Mouse (Mus musculus) heart, adult 2 months (tissue): ENCODE data around the gene Hoxc5.

ENCODE experiments used
- CTCF ChIP-seq: fragments of 200-600 bp; IDR thresholded peaks from 2 replicates; pipeline ENCODE4 v1.8.1; 2022; ENCODE audit warnings: antibody characterized with exemption, mild to moderate bottlenecking, moderate library complexity
- EP300 ChIP-seq: fragments of 200-500 bp; IDR thresholded peaks from 2 replicates; pipeline ENCODE4 v1.6.1; 2011; ENCODE audit warnings: low read depth, low read length, control low read depth; ENCODE audit not compliant: insufficient read depth

- TF ChIP-seq EP300, result no peak
- peak; percentile 17; the same call in 1 of the 2 replicates for TF ChIP-seq CTCF
Measured at GRCm38 (mm10) chr15:102942739-102943467, 24.3 kb upstream of the Hoxc5 start.
